Mouse (Mus musculus): ENCODE data around the gene Ppp4r2. TPM values are rescaled to one million over a fixed set of nuclear protein-coding genes. Genes with fewer than 3 reads are reported as not detected.

The Ppp4r2 gene
- total and polyA plus RNA-seq, 3 experiments: 9.7 to 46.7 (median 46.0) TPM

DNA sequence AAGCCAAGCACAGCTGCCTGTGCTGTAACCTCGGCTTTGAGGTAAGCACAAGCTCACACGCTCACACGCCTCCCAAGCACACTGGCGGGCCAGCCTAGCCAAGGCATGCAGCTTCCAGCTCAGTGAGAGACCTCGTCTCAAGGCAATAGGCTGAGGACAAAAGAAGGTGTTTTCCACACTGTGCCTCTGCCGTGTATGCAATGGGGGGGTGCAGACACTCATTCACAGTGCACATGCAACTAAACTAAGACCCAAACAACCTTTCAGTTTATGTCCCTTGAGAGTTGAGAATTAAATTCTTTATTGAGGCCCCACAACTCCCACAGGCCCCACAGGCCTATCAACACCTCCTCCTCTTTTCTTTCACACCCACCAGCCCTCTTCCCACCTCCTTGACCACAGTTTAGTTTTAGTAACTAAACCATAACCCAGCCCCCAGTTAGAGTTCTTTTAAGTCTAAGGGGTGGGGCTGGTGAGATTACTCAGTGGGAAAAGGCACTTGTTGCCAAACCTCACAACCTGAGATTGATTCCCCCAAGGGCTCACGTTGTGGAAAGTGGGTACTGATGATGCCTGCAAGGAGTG is 8.9 kb upstream of the Ppp4r2 start:
- TF ChIP-seq EP300 (IDR thresholded peaks at IDR 0.05; ENCODE audit: insufficient read depth, low read depth, low read length) (no peak), CTCF (IDR thresholded peaks at IDR 0.05) (no peak), POLR2A (IDR thresholded peaks at IDR 0.05; ENCODE audit: insufficient read depth, low read depth, low read length) (no peak)
- 66% methylated on average over 7 of the region's 7 CpGs for WGBS
- Histone ChIP-seq H3K27me3 (ENCODE audit: control insufficient read depth, insufficient read depth, low read length) (no peaks in the 10 kb centered on the region), H3K4me1 (ENCODE audit: control insufficient read depth, insufficient read depth, low read length) (no peaks in the 10 kb centered on the region), H3K79me2 (replicated peaks; ENCODE audit: control insufficient read depth, insufficient read depth, low read length) (no peaks in the 10 kb centered on the region), H3K27ac (no peak overlapping the region), H3K36me3 (ENCODE audit: control insufficient read depth, insufficient read depth, low read length) (no peaks in the 10 kb centered on the region), H3K4me3 (no peak overlapping the region), H3K9ac (ENCODE audit: low read depth, low read length) (no peak overlapping the region)
- intact Hi-C loops (cut with DNase I): no loop called here
- DNase-seq: no peak

DNA sequence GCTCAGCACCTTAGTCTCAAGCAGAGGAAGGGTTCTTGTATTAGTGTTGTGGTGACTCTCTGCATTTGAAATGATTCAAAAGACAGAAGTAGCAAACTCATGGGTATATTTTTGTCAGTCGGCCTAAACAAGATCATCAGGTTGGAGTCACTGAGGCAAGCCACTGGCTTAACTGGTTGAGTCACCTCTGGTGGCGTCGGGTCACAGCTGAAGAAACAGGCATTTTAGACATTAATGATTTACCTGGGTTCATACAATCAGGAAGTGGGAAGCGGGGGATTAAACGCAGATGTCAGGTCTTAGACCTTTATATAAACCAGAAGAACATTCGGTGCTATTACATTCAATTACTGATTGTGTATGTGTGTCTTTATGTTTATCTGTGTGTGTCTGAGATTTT is 7.4 kb upstream of the Ppp4r2 start:
- Histone ChIP-seq H3K4me3 (no peak overlapping the region), H3K9ac (ENCODE audit: low read depth, low read length) (no peak overlapping the region), H3K4me1 (ENCODE audit: control insufficient read depth, insufficient read depth, low read length) (no peaks in the 10 kb centered on the region), H3K79me2 (replicated peaks; ENCODE audit: control insufficient read depth, insufficient read depth, low read length) (no peaks in the 10 kb centered on the region), H3K36me3 (ENCODE audit: control insufficient read depth, insufficient read depth, low read length) (no peaks in the 10 kb centered on the region), H3K27ac (no peak overlapping the region), H3K27me3 (ENCODE audit: control insufficient read depth, insufficient read depth, low read length) (no peaks in the 10 kb centered on the region)
- no peak for TF ChIP-seq CTCF (IDR thresholded peaks at IDR 0.05)
- TF ChIP-seq POLR2A (IDR thresholded peaks at IDR 0.05; ENCODE audit: insufficient read depth, low read depth, low read length): no peak
- TF ChIP-seq EP300 (IDR thresholded peaks at IDR 0.05; ENCODE audit: insufficient read depth, low read depth, low read length): no peak
- no peak for DNase-seq
- intact Hi-C loops (cut with DNase I): no loop called here
- 84% methylated on average over 6 of the region's 6 CpGs for WGBS

DNA sequence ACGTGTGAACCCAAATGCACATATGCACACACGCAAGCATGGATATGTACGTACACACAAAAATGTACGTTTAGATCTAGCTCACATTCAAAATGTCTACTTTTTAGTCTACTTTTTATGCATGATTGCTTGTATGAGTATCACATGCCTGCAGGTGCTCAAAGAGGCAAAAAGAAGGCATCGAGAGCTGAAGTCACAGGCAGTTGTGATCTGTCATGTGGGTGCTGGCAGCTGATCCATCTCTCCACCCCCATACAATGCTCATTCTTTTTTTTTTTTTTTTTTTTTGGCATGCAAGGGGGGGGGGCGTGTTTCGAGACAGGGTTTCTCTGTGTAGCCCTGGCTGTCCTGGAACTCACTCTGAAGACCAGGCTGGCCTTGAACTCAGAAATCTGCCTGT is 4.9 kb upstream of the Ppp4r2 start:
- Histone ChIP-seq H3K4me1 (ENCODE audit: control insufficient read depth, insufficient read depth, low read length) (no peaks in the 10 kb centered on the region), H3K9ac (ENCODE audit: low read depth, low read length) (no peak overlapping the region), H3K4me3 (no peak overlapping the region), H3K79me2 (replicated peaks; ENCODE audit: control insufficient read depth, insufficient read depth, low read length) (no peaks in the 10 kb centered on the region), H3K27ac (no peak overlapping the region), H3K36me3 (ENCODE audit: control insufficient read depth, insufficient read depth, low read length) (no peaks in the 10 kb centered on the region), H3K27me3 (ENCODE audit: control insufficient read depth, insufficient read depth, low read length) (no peaks in the 10 kb centered on the region)
- WGBS: 93% methylated on average over 7 of the region's 7 CpGs
- DNase-seq: no peak
- TF ChIP-seq POLR2A (IDR thresholded peaks at IDR 0.05; ENCODE audit: insufficient read depth, low read depth, low read length) (no peak), EP300 (IDR thresholded peaks at IDR 0.05; ENCODE audit: insufficient read depth, low read depth, low read length) (no peak), CTCF (IDR thresholded peaks at IDR 0.05) (no peak)
- intact Hi-C loops (cut with DNase I): no loop called here

DNA sequence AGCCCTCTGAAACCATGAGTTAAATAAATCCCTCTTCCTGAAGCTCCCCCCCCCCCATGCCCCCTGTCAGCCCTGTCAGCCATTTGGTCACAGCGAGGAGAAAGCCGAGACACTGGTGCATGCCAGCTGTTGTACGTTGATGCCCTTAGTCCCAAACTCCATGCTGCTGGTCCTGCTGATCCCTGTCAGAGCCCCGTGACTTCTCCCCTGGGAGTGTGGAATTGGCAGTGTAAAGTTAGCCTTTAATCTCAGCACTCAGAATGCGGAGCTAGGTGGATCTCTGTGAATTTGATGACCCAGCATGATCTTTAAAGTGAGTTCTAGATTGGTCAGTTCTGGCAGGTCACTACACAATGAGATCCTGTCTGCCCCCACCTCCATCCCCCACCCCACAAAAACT is 3.7 kb upstream of the Ppp4r2 start:
- 77% methylated on average over 5 of the region's 5 CpGs for WGBS

DNA sequence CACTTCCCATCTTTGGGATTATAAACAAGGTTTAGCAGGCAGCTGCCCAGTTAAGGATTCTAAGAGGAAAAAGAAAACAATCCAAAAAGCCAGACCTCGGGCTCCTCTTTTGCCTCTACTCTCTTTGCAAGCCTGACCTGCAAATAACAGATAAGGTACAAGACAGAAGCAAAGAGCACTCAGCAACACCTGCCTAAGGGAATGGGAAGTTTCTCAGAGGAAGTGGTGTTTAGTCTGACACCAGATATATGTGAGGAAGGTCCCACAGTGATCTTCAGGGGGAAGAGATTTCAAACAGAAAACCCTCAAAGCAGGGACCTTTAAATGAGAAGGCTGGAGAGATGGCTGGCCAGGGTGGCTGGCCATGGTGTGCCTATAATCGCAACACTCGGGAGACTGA is 2.2 kb upstream of the Ppp4r2 start:
- no peak overlapping the region for H3K27ac ChIP-seq
- H3K4me3 ChIP-seq: no peak overlapping the region
- no peak for DNase-seq

More for the DNA sequence above, 3.7 kb upstream of the Ppp4r2 start:
- DNase-seq: no peak
- intact Hi-C loops (cut with DNase I): loop anchor here (5.0 kb wide), 1 partner anchor 152 kb away; no protein-coding TSS in a partner anchor
- TF ChIP-seq POLR2A (IDR thresholded peaks at IDR 0.05; ENCODE audit: insufficient read depth, low read depth, low read length) (no peak), EP300 (IDR thresholded peaks at IDR 0.05; ENCODE audit: insufficient read depth, low read depth, low read length) (no peak), CTCF (IDR thresholded peaks at IDR 0.05) (no peak)
- Histone ChIP-seq H3K4me3 (no peak overlapping the region), H3K79me2 (replicated peaks; ENCODE audit: control insufficient read depth, insufficient read depth, low read length) (no peaks in the 10 kb centered on the region), H3K27ac (no peak overlapping the region), H3K4me1 (ENCODE audit: control insufficient read depth, insufficient read depth, low read length) (peaks cover 1% of the 10 kb centered on the region), H3K9ac (ENCODE audit: low read depth, low read length) (no peak overlapping the region), H3K36me3 (ENCODE audit: control insufficient read depth, insufficient read depth, low read length) (peaks cover 2% of the 10 kb centered on the region), H3K27me3 (ENCODE audit: control insufficient read depth, insufficient read depth, low read length) (no peaks in the 10 kb centered on the region)

DNA sequence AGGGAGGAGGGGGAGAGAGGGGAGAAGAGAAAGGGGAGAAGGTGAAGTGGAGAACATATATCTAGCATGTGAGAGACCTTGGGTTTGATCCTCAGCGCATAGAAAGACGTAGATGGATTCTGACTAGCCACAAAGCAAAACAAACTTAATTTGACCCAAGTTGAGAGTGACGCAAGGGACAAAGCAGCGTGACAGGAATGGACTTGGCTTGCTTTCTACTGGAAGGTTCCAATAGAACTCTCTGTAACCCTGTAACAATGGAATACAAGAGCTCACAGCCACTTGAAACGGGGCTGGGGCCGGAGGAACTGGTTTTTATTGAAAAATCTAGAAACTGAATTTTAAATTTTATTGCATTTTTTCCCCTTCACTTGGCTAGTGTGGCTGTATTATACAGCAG is 1.7 kb upstream of the Ppp4r2 start:
- Histone ChIP-seq H3K27ac (no peak overlapping the region), H3K27me3 (ENCODE audit: control insufficient read depth, insufficient read depth, low read length) (no peaks in the 10 kb centered on the region), H3K4me3 (no peak overlapping the region), H3K79me2 (replicated peaks; ENCODE audit: control insufficient read depth, insufficient read depth, low read length) (peaks cover 4% of the 10 kb centered on the region), H3K36me3 (ENCODE audit: control insufficient read depth, insufficient read depth, low read length) (peaks cover 18% of the 10 kb centered on the region), H3K9ac (ENCODE audit: low read depth, low read length) (no peak overlapping the region), H3K4me1 (ENCODE audit: control insufficient read depth, insufficient read depth, low read length) (peaks cover 2% of the 10 kb centered on the region)
- WGBS: 85% methylated on average over 6 of the region's 6 CpGs
- no peak for TF ChIP-seq CTCF (IDR thresholded peaks at IDR 0.05)
- TF ChIP-seq EP300 (IDR thresholded peaks at IDR 0.05; ENCODE audit: insufficient read depth, low read depth, low read length): no peak
- no peak for TF ChIP-seq POLR2A (IDR thresholded peaks at IDR 0.05; ENCODE audit: insufficient read depth, low read depth, low read length)
- DNase-seq: no peak
- intact Hi-C loops (cut with DNase I): loop anchor here (5.0 kb wide), 1 partner anchor 154 kb away; no protein-coding TSS in a partner anchor

More for the DNA sequence above, 2.2 kb upstream of the Ppp4r2 start:
- intact Hi-C loops (cut with DNase I): loop anchor here (5.0 kb wide), 1 partner anchor 154 kb away; no protein-coding TSS in a partner anchor
- Histone ChIP-seq H3K79me2 (replicated peaks; ENCODE audit: control insufficient read depth, insufficient read depth, low read length) (peaks cover 4% of the 10 kb centered on the region), H3K27me3 (ENCODE audit: control insufficient read depth, insufficient read depth, low read length) (no peaks in the 10 kb centered on the region), H3K4me1 (ENCODE audit: control insufficient read depth, insufficient read depth, low read length) (peaks cover 2% of the 10 kb centered on the region), H3K9ac (ENCODE audit: low read depth, low read length) (no peak overlapping the region), H3K36me3 (ENCODE audit: control insufficient read depth, insufficient read depth, low read length) (peaks cover 15% of the 10 kb centered on the region)
- WGBS: 74% methylated on average over 3 of the region's 3 CpGs
- TF ChIP-seq POLR2A (IDR thresholded peaks at IDR 0.05; ENCODE audit: insufficient read depth, low read depth, low read length) (no peak), EP300 (IDR thresholded peaks at IDR 0.05; ENCODE audit: insufficient read depth, low read depth, low read length) (no peak), CTCF (IDR thresholded peaks at IDR 0.05) (no peak)
